Mouse (Mus musculus): ENCODE data around the gene Rspo3.

- TF ChIP-seq MYOD1 (IDR thresholded peaks at IDR 0.05; ENCODE audit: control insufficient read depth, insufficient read length, low read depth): no peak
- no peak for TF ChIP-seq CTCF (IDR thresholded peaks at IDR 0.05; ENCODE audit: control insufficient read depth, insufficient read depth, insufficient read length)
- no peak for TF ChIP-seq USF1 (IDR thresholded peaks at IDR 0.05; ENCODE audit: low read depth)
Observed at GRCm38 (mm10) chr10:29508167-29508566, 27.5 kb downstream of the Rspo3 start.
